Mouse (Mus musculus): ENCODE results near the gene Prdx6b.

Prdx6b gene

DNA sequence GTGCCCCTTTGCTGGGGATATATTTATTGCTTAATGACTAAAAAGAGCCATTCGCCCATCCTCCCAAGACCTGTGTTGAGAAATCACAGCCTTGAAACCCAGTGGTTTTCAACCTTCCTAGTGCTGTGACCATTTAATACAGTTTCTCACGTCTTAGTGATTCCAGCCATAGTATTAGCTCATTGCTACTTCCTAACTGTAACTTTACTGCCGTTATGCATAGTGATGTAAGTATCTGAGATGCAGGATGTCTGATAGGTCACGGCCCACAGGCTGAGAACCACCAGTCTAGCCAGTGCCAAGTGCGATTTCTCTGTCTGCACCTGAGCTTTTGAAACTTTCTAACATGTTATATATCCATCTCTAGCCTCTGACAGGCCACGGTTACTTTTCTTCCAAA is 35.0 kb downstream of the Prdx6b start:
- DNase-seq: no peak

DNA sequence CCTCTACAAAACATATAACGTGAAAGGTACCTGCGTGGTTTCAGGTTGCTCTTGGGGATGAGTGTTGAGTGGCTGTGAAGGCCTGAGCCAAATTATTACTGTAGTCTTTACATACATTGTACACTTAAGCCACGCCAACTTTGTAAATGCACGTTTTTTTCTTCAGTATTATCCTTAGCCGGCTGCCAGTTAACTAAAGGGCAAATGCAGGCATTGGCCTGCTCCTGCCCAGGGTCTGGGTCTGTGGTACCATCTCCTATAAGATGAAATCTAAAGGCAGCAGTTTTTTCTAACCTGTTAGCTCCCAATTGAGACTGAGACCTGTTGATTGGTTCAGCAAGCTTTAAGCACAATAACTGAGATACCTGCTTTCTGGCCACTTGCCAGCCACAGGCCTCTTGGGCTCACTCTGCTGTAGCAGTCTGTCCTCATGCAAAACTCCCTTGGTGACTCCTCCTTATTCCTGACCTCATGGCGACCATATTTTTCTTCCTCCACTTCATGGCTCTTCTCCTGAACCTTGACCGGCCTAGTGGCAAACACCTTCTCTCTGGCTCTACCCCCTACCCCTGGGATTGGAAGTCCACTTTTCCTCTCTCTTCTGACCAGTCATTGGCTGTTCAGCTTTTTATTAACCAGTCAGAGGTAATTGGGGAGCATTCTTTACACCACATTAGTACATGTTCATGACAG is 36.8 kb downstream of the Prdx6b start:
- no peak for DNase-seq

DNA sequence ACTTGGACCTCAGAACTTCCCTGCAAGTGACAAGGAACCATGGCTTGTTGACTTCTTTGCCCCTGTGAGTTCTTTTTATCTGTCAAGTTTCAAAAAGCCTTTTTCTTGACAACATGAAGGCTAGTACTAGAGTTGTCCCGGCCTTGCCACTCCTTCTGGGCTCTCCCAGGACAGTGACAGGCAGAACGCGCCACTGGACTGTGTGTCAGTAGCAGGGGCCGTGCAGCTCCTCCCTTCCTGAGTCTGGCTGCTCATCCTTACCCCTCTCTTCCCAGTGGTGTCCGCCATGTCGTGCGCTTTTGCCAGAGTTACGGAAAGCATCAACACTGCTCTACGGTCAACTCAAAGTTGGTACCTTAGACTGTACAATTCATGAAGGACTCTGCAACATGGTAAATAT is 48.3 kb downstream of the Prdx6b start:
- DNase-seq: no peak
